Mouse (Mus musculus): ENCODE results near the gene Spaar.

DNA sequence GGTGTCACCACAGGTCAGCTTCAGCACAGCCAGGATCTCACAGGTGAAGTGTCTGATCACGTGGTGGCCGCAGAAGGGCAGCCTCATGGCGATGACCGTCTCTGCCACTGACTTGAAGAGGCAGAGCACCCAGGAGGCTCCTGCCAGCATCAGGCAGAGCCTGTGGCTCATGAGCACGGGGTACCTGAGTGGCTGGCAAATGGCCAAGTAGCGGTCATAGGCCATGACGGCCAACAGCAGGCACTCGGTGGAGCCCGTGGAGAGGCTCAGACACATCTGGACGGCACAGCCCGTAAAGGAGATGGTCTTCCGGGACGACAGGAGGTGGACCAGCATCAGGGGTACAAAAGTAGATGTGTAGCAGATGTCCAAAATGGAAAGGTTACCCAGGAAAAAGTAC lies 23.8 kb upstream of the Spaar start:
- TF ChIP-seq CTCF (IDR thresholded peaks at IDR 0.05; ENCODE audit: low read depth) (no peak), EP300 (IDR thresholded peaks at IDR 0.05; ENCODE audit: low read depth) (no peak)
